Mouse (Mus musculus) MEL (cell line): ENCODE data around the gene Gdf5. TPM values are rescaled to one million over a fixed set of nuclear protein-coding genes. Genes with fewer than 3 reads are reported as not detected.

ENCODE experiments used
- DNase-seq: peaks from one replicate; pipeline ENCODE4 v3.0.0; 2011; ENCODE audit warnings: low read depth, low spot score
- H3K27ac ChIP-seq: 2 replicates; pipeline ENCODE4 v1.5.1; 2012; ENCODE audit warnings: low read depth, mild to moderate bottlenecking, control low read depth, low read length, moderate library complexity; ENCODE audit not compliant: control insufficient read depth
- H3K27me3 ChIP-seq, 2 experiments: fragments of 150-350 bp in 1 of 2; sonication (generic) in 1 of 2; 2 replicates each; pipeline ENCODE4 v1.6.1; 2012; ENCODE audit warnings: low read length in 2 of 2, mild to moderate bottlenecking in 2 of 2, improper control_type of control experiment in 1 of 2, moderate library complexity in 1 of 2; ENCODE audit not compliant: insufficient read depth in 2 of 2, control insufficient read depth in 1 of 2
- H3K36me3 ChIP-seq, 2 experiments: 2 replicates each; pipeline ENCODE4 v1.6.1; 2012 to 2014; ENCODE audit warnings: low read length in 2 of 2, improper control_type of control experiment in 1 of 2, inconsistent platforms in 1 of 2, mild to moderate bottlenecking in 1 of 2; ENCODE audit not compliant: insufficient read depth in 2 of 2, control insufficient read depth in 1 of 2
- H3K4me1 ChIP-seq, 2 experiments: fragments of 150-350 bp in 1 of 2; sonication (generic) in 1 of 2; 2 replicates each; pipeline ENCODE4 v1.6.1; 2012; ENCODE audit warnings: low read length in 2 of 2, improper control_type of control experiment in 1 of 2, mild to moderate bottlenecking in 1 of 2; ENCODE audit not compliant: insufficient read depth in 2 of 2, control insufficient read depth in 1 of 2
- H3K4me3 ChIP-seq, 2 experiments: fragments of 150-350 bp in 1 of 2; sonication (generic) in 1 of 2; 2 replicates each; pipeline ENCODE4 v1.5.1; 2012; ENCODE audit warnings: low read depth in 2 of 2, low read length in 2 of 2, mild to moderate bottlenecking in 2 of 2, moderate library complexity in 2 of 2, control low read depth in 1 of 2, improper control_type of control experiment in 1 of 2; ENCODE audit not compliant: control insufficient read depth in 1 of 2, insufficient read depth in 1 of 2
- H3K79me2 ChIP-seq: 2 replicates; pipeline ENCODE4 v1.6.1; 2012; ENCODE audit warnings: mild to moderate bottlenecking, low read length, moderate library complexity; ENCODE audit not compliant: control insufficient read depth, poor library complexity, insufficient read depth
- H3K9ac ChIP-seq: 2 replicates; pipeline ENCODE4 v1.6.1; 2012; ENCODE audit warnings: low read depth, mild to moderate bottlenecking, control low read depth, low read length, moderate library complexity; ENCODE audit not compliant: control insufficient read depth, poor library complexity, severe bottlenecking
- H3K9me3 ChIP-seq: fragments of 150-350 bp; sonication (generic); replicated peaks from 2 replicates; pipeline ENCODE4 v1.6.1; 2012; ENCODE audit warnings: mild to moderate bottlenecking, low read length, improper control_type of control experiment, moderate library complexity; ENCODE audit not compliant: insufficient read depth
- BHLHE40 ChIP-seq: IDR thresholded peaks from 2 replicates; pipeline ENCODE4 v1.6.1; 2012; ENCODE audit warnings: low read depth, mild to moderate bottlenecking, inconsistent platforms, low read length, improper control_type of control experiment, borderline replicate concordance
- CHD2 ChIP-seq: IDR thresholded peaks from 2 replicates; pipeline ENCODE4 v1.6.1; 2011; ENCODE audit warnings: low read length, improper control_type of control experiment
- CTCF ChIP-seq, 3 experiments: IDR thresholded peaks in 2 of 3; conservative IDR thresholded peaks in 1 of 3; 2 replicates each; pipeline ENCODE4 v1.5.1; 2011 to 2012; ENCODE audit warnings: low read length in 3 of 3, low read depth in 2 of 3, mild to moderate bottlenecking in 2 of 3, improper control_type of control experiment in 1 of 3, inconsistent platforms in 1 of 3, mixed read lengths in 1 of 3, moderate library complexity in 1 of 3; ENCODE audit not compliant: control insufficient read depth in 1 of 3, insufficient read depth in 1 of 3, poor library complexity in 1 of 3, severe bottlenecking in 1 of 3
- E2F4 ChIP-seq: IDR thresholded peaks from 2 replicates; pipeline ENCODE4 v1.6.1; 2011; ENCODE audit warnings: low read depth, low read length, improper control_type of control experiment, borderline replicate concordance
- GABPA ChIP-seq: IDR thresholded peaks from 2 replicates; pipeline ENCODE4 v1.6.1; 2012; ENCODE audit warnings: low read depth, mild to moderate bottlenecking, inconsistent platforms, low read length, improper control_type of control experiment, moderate library complexity
- GATA1 ChIP-seq: IDR thresholded peaks from 2 replicates; pipeline ENCODE4 v1.6.1; 2011; ENCODE audit warnings: low read depth, low read length, improper control_type of control experiment
- HCFC1 ChIP-seq: IDR thresholded peaks from 2 replicates; pipeline ENCODE4 v1.6.1; 2012; ENCODE audit warnings: low read depth, mild to moderate bottlenecking, inconsistent platforms, low read length, improper control_type of control experiment, moderate library complexity
- KAT2A ChIP-seq: conservative IDR thresholded peaks from 2 replicates; pipeline ENCODE4 v1.6.1; 2012; ENCODE audit warnings: low read depth, low read length, improper control_type of control experiment, inconsistent platforms
- MAFK ChIP-seq: IDR thresholded peaks from 2 replicates; pipeline ENCODE4 v1.6.1; 2011; ENCODE audit warnings: low read depth, mild to moderate bottlenecking, low read length, improper control_type of control experiment, borderline replicate concordance
- MAZ ChIP-seq: IDR thresholded peaks from 2 replicates; pipeline ENCODE4 v1.6.1; 2012; ENCODE audit warnings: low read depth, mild to moderate bottlenecking, inconsistent platforms, low read length, improper control_type of control experiment
- MXI1 ChIP-seq: IDR thresholded peaks from 2 replicates; pipeline ENCODE4 v1.6.1; 2011; ENCODE audit warnings: mild to moderate bottlenecking, low read depth, low read length, improper control_type of control experiment
- MYB ChIP-seq: IDR thresholded peaks from 2 replicates; pipeline ENCODE4 v1.6.1; 2011; ENCODE audit warnings: mild to moderate bottlenecking, low read depth, low read length, improper control_type of control experiment
- MYC ChIP-seq: IDR thresholded peaks from 2 replicates; pipeline ENCODE4 v1.6.1; 2011; ENCODE audit warnings: low read depth, mild to moderate bottlenecking, low read length, improper control_type of control experiment, moderate library complexity
- NELFE ChIP-seq: IDR thresholded peaks from 2 replicates; pipeline ENCODE4 v1.6.1; 2011; ENCODE audit warnings: low read depth, low read length, improper control_type of control experiment
- POLR2AphosphoS2 ChIP-seq: IDR thresholded peaks from 2 replicates; pipeline ENCODE4 v1.6.1; 2011; ENCODE audit warnings: low read length, improper control_type of control experiment
- POLR2AphosphoS5 ChIP-seq: IDR thresholded peaks from 2 replicates; pipeline ENCODE4 v1.6.1; 2012; ENCODE audit warnings: low read depth, borderline replicate concordance, mild to moderate bottlenecking, inconsistent platforms, low read length, moderate library complexity, mixed read lengths
- RAD21 ChIP-seq: IDR thresholded peaks from 2 replicates; pipeline ENCODE4 v1.6.1; 2011; ENCODE audit warnings: mild to moderate bottlenecking, low read depth, low read length, improper control_type of control experiment
- RCOR1 ChIP-seq: IDR thresholded peaks from 2 replicates; pipeline ENCODE4 v1.6.1; 2012; ENCODE audit warnings: low read depth, mild to moderate bottlenecking, inconsistent platforms, low read length, improper control_type of control experiment
- SMC3 ChIP-seq: IDR thresholded peaks from 2 replicates; pipeline ENCODE4 v1.6.1; 2011; ENCODE audit warnings: low read depth, low read length, improper control_type of control experiment
- TAL1 ChIP-seq: IDR thresholded peaks from 2 replicates; pipeline ENCODE4 v1.6.1; 2012; ENCODE audit warnings: mild to moderate bottlenecking, inconsistent platforms, low read length, moderate library complexity, mixed read lengths
- USF1 ChIP-seq: IDR thresholded peaks from 2 replicates; pipeline ENCODE4 v1.6.1; 2014; ENCODE audit warnings: low read depth, mild to moderate bottlenecking, inconsistent platforms, low read length, improper control_type of control experiment, moderate library complexity
- USF2 ChIP-seq, 2 experiments: IDR thresholded peaks; 2 replicates each; pipeline ENCODE4 v1.6.1; 2011 to 2012; ENCODE audit warnings: improper control_type of control experiment in 2 of 2, low read length in 2 of 2, borderline replicate concordance in 1 of 2, inconsistent platforms in 1 of 2, low read depth in 1 of 2, mild to moderate bottlenecking in 1 of 2; ENCODE audit not compliant: insufficient read depth in 1 of 2
- ZKSCAN1 ChIP-seq: IDR thresholded peaks from 2 replicates; pipeline ENCODE4 v1.6.1; 2012; ENCODE audit warnings: low read depth, mild to moderate bottlenecking, inconsistent platforms, low read length, improper control_type of control experiment, moderate library complexity
- polyA plus RNA-seq, 2 experiments: library from polyadenylated mRNA; stranded (reverse) in 1 of 2; unstranded in 1 of 2; fragments of >175 nt in 1 of 2; fragments of >200 nt in 1 of 2; gene quantifications; 2 replicates each; pipeline versions ENCODE4 v1.2.1 to v1.2.4; 2012; ENCODE audit warnings: low replicate concordance in 2 of 2, low read depth in 1 of 2; ENCODE audit not compliant: insufficient read length in 2 of 2, insufficient read depth in 1 of 2, missing spikeins in 1 of 2
- total RNA-seq: library from RNA; depleted of rRNA; stranded (reverse); fragments of 300-350 nt; gene quantifications from 2 replicates; pipeline ENCODE4 v1.2.3, GENCODE M21; 2012

The Gdf5 gene
- total and polyA plus RNA-seq, 3 experiments, result 0.06 TPM; not detected in 2

GRCm38 (mm10) chr2:155895046-155895735 is 50.0 kb downstream of the Gdf5 start:
- no peaks in the 10 kb centered on the region for H3K27me3 ChIP-seq
- TF ChIP-seq MYC (no peak), RAD21 (no peak), GATA1 (no peak), POLR2AphosphoS2 (no peak), USF1 (no peak), CHD2 (no peak), KAT2A (no peak), SMC3 (no peak), CTCF (IDR thresholded peaks at IDR 0.05 in 2 of 3, conservative IDR thresholded peaks at IDR 0.05 in 1 of 3; ENCODE audit: control insufficient read depth in 1 of 3, insufficient read depth in 1 of 3, low read depth in 2 of 3, low read length in 3 of 3, poor library complexity in 1 of 3, severe bottlenecking in 1 of 3) (no peak), MXI1 (no peak)
- TF ChIP-seq, all 39 proteins: peak for 0
- Histone ChIP-seq H3K4me3 (no peak overlapping the region), H3K9me3 (no peaks in the 10 kb centered on the region), H3K79me2 (no peaks in the 10 kb centered on the region), H3K9ac (no peak overlapping the region), H3K4me1 (no peaks in the 10 kb centered on the region), H3K27ac (no peak overlapping the region), H3K36me3 (peaks cover 0 to 11% of the 10 kb centered on the region in 2 experiments; a peak in 2 of 4 replicates)
- no peak for DNase-seq

- Histone ChIP-seq H3K27ac (no peak overlapping the region), H3K9me3 (no peaks in the 10 kb centered on the region), H3K36me3 (peaks cover 0 to 11% of the 10 kb centered on the region in 2 experiments; a peak in 2 of 4 replicates), H3K9ac (no peak overlapping the region), H3K79me2 (no peaks in the 10 kb centered on the region), H3K27me3 (no peaks in the 10 kb centered on the region), H3K4me1 (no peaks in the 10 kb centered on the region)
- no peak for DNase-seq
- TF ChIP-seq GABPA (no peak), ZKSCAN1 (no peak), RCOR1 (no peak), CHD2 (no peak), NELFE (no peak), MAFK (no peak), MAZ (no peak), HCFC1 (no peak), USF2 (IDR thresholded peaks at IDR 0.05; ENCODE audit: borderline replicate concordance in 1 of 2, insufficient read depth in 1 of 2, low read depth in 1 of 2, low read length in 2 of 2) (no peak), MYB (no peak), BHLHE40 (no peak), MXI1 (no peak), E2F4 (no peak), TAL1 (no peak), POLR2AphosphoS5 (no peak)
- TF ChIP-seq, all 39 proteins: peak for 0
- H3K4me3 ChIP-seq, result no peak overlapping the region
Measured at GRCm38 (mm10) chr2:155894307-155895045, 50.7 kb downstream of the Gdf5 start.
